Mouse (Mus musculus): Measurements from ENCODE around the gene Parpbp. TPM values are rescaled to one million over a fixed set of nuclear protein-coding genes. Genes with fewer than 3 reads are reported as not detected.

The Parpbp gene
- polyA plus RNA-seq, 1 experiment from 2014 or later: 15.4 TPM

GRCm38 (mm10) chr10:88119721-88120120 lies 27.0 kb downstream of the Parpbp start:
- H3K36me3 ChIP-seq (ENCODE audit: control insufficient read depth, insufficient read depth, low read length): peaks cover 4% of the 10 kb centered on the region
- no peaks in the 10 kb centered on the region for H3K27me3 ChIP-seq (ENCODE audit: control insufficient read depth, insufficient read depth, low read depth, low read length)
- ATAC-seq (ENCODE audit: low read depth): no peak
- H3K9me3 ChIP-seq (ENCODE audit: control insufficient read depth, low read length): no peaks in the 10 kb centered on the region
- no peaks in the 10 kb centered on the region for H3K4me1 ChIP-seq (replicated peaks; ENCODE audit: control insufficient read depth, insufficient read depth, low read length)
- H3K4me2 ChIP-seq (ENCODE audit: low read depth, low read length): no peak overlapping the region
- H3K27ac ChIP-seq (ENCODE audit: low read length): no peak overlapping the region
- H3K9ac ChIP-seq (ENCODE audit: low read length): no peak overlapping the region
- H3K4me3 ChIP-seq (ENCODE audit: low read length): no peak overlapping the region

DNA sequence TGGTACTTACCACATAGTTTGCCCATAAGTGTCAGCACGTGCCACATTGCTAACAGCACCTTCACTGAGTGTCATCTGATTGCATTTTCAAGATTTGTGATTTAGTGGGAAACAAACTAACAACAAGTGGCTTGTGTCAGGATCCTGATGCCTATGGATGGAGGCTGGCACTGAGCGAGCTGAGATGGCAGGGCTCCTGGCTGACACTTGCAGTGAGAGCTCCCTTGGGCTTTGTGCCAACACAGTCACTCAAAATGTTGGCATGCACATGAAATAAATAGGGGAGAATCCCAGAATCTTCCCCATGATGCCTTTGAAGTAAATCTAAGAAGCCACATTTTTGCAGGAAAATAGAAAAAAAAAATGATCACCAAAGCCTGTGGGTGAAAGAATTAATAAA lies 33.5 kb downstream of the Parpbp start:
- no peak overlapping the region for H3K9ac ChIP-seq (ENCODE audit: low read length)
- ATAC-seq (ENCODE audit: low read depth): no peak
- no peaks in the 10 kb centered on the region for H3K9me3 ChIP-seq (ENCODE audit: control insufficient read depth, low read length)
- H3K4me1 ChIP-seq (replicated peaks; ENCODE audit: control insufficient read depth, insufficient read depth, low read length): no peaks in the 10 kb centered on the region
- no peak overlapping the region for H3K4me3 ChIP-seq (ENCODE audit: low read length)
- WGBS: 62% methylated on average over 2 of the region's 2 CpGs
- H3K36me3 ChIP-seq (ENCODE audit: control insufficient read depth, insufficient read depth, low read length): no peaks in the 10 kb centered on the region; the same call in 1 of the 2 replicates
- H3K27me3 ChIP-seq (ENCODE audit: control insufficient read depth, insufficient read depth, low read depth, low read length): no peaks in the 10 kb centered on the region
- H3K4me2 ChIP-seq (ENCODE audit: low read depth, low read length): no peak overlapping the region
- no peak overlapping the region for H3K27ac ChIP-seq (ENCODE audit: low read length)

DNA sequence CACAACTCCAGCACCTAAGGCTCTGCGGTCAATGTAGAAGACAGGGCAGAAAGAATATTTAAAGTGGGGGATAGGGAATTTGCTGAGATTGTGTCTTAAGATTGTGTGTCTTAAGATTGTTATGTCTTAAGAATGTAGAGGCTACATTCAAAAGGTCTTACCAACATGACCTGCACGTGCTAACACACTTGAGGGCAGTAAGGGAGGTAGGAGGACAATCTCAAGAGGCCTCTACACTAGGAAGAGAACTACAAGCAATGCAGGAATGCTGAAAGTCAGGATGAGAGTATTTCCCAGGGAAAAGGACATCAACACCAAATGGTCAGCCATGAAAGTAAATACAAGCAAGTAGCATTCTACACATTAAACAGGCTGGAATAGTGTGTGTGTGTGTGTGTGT lies 40.6 kb downstream of the Parpbp start:
- no peak overlapping the region for H3K4me3 ChIP-seq (ENCODE audit: low read length)
- H3K9me3 ChIP-seq (ENCODE audit: control insufficient read depth, low read length): no peaks in the 10 kb centered on the region
- H3K27me3 ChIP-seq (ENCODE audit: control insufficient read depth, insufficient read depth, low read depth, low read length): no peaks in the 10 kb centered on the region
- 72% methylated on average over 2 of the region's 2 CpGs for WGBS
- H3K4me1 ChIP-seq (replicated peaks; ENCODE audit: control insufficient read depth, insufficient read depth, low read length): no peaks in the 10 kb centered on the region
- H3K9ac ChIP-seq (ENCODE audit: low read length): no peak overlapping the region
- no peaks in the 10 kb centered on the region; the same call in 1 of the 2 replicates for H3K36me3 ChIP-seq (ENCODE audit: control insufficient read depth, insufficient read depth, low read length)
- H3K4me2 ChIP-seq (ENCODE audit: low read depth, low read length): no peak overlapping the region
- no peak overlapping the region for H3K27ac ChIP-seq (ENCODE audit: low read length)
- no peak for ATAC-seq (ENCODE audit: low read depth)

DNA sequence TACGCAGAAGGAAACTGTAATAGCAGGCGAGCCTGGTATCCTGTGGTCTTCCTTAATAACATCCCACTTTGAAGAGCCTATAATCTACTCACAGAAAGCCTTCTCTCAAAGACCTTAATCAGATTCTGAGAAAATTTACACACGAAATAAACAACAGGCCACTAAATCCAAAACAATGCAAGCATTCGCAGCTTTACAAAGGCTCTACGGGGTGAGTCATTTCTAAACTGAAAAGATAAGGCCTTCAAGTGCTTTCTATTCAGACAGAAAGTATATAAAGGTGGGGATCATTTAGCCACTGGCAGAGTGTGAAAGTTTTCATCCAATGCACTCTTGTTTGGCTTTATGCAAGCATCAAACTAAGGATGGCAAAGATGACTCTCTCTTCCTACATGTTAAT lies 56.0 kb downstream of the Parpbp start, which contains the start of gene Pmch:
Gene Pmch, plus strand, starts transcription at position 301 of the 400 bp plus-strand sequence.
- H3K27me3 ChIP-seq (ENCODE audit: control insufficient read depth, insufficient read depth, low read depth, low read length): no peaks in the 10 kb centered on the region
- 74% methylated on average over 5 of the region's 5 CpGs for WGBS

GRCm38 (mm10) chr10:88067377-88067776 lies 79.4 kb downstream of the Parpbp start:
- Histone ChIP-seq H3K9me3 (ENCODE audit: control insufficient read depth, low read length) (no peaks in the 10 kb centered on the region), H3K4me1 (replicated peaks; ENCODE audit: control insufficient read depth, insufficient read depth, low read length) (no peaks in the 10 kb centered on the region), H3K4me2 (ENCODE audit: low read depth, low read length) (no peak overlapping the region), H3K27ac (ENCODE audit: low read length) (no peak overlapping the region), H3K36me3 (ENCODE audit: control insufficient read depth, insufficient read depth, low read length) (no peaks in the 10 kb centered on the region), H3K9ac (ENCODE audit: low read length) (no peak overlapping the region), H3K27me3 (ENCODE audit: control insufficient read depth, insufficient read depth, low read depth, low read length) (no peaks in the 10 kb centered on the region), H3K4me3 (ENCODE audit: low read length) (no peak overlapping the region)
- 69% methylated on average over 3 of the region's 3 CpGs for WGBS
- ATAC-seq (ENCODE audit: low read depth): no peak

More for the DNA sequence above, 56.0 kb downstream of the Parpbp start, which contains the start of gene Pmch:
- Histone ChIP-seq H3K9ac (ENCODE audit: low read length) (no peak within 1 kb of the TSS), H3K4me2 (ENCODE audit: low read depth, low read length) (no peak within 1 kb of the TSS), H3K27ac (ENCODE audit: low read length) (no peak within 1 kb of the TSS), H3K36me3 (ENCODE audit: control insufficient read depth, insufficient read depth, low read length) (peaks cover 3% of the 10 kb centered on the region; the same call in 1 of the 2 replicates), H3K9me3 (ENCODE audit: control insufficient read depth, low read length) (no peaks in the 10 kb centered on the region), H3K4me3 (ENCODE audit: low read length) (no peak within 1 kb of the TSS), H3K4me1 (replicated peaks; ENCODE audit: control insufficient read depth, insufficient read depth, low read length) (no peaks in the 10 kb centered on the region)
- no peak for ATAC-seq (ENCODE audit: low read depth)

GRCm38 (mm10) chr10:88064872-88065271 lies 81.9 kb downstream of the Parpbp start:
- Histone ChIP-seq H3K4me2 (ENCODE audit: low read depth, low read length) (no peak overlapping the region), H3K4me3 (ENCODE audit: low read length) (no peak overlapping the region), H3K36me3 (ENCODE audit: control insufficient read depth, insufficient read depth, low read length) (no peaks in the 10 kb centered on the region), H3K27me3 (ENCODE audit: control insufficient read depth, insufficient read depth, low read depth, low read length) (no peaks in the 10 kb centered on the region), H3K9me3 (ENCODE audit: control insufficient read depth, low read length) (no peaks in the 10 kb centered on the region), H3K4me1 (replicated peaks; ENCODE audit: control insufficient read depth, insufficient read depth, low read length) (no peaks in the 10 kb centered on the region), H3K27ac (ENCODE audit: low read length) (no peak overlapping the region), H3K9ac (ENCODE audit: low read length) (no peak overlapping the region)
- no peak for ATAC-seq (ENCODE audit: low read depth)
- 51% methylated on average over 2 of the region's 2 CpGs for WGBS

DNA sequence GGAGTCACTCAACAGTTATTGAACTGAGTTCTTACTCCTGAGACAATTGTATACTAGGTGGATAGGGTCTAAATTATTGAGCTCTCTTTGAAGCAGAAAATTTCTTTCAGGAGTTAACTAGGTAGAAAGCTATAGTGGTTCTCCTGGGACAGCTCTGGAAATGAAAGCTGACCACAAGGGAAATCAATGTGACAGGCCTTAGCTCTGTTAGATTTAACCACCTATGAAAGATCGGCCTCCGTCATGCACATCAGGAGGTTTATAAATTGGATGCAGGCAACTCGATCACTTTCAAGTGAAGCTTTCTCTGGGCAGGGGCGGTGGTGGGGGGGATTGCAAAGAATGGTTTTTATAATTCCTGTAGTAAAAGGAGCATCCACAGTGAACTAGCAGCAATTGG lies 83.3 kb downstream of the Parpbp start:
- H3K4me2 ChIP-seq (ENCODE audit: low read depth, low read length): no peak overlapping the region
- H3K36me3 ChIP-seq (ENCODE audit: control insufficient read depth, insufficient read depth, low read length): no peaks in the 10 kb centered on the region
- 78% methylated on average over 4 of the region's 4 CpGs for WGBS
- no peaks in the 10 kb centered on the region for H3K27me3 ChIP-seq (ENCODE audit: control insufficient read depth, insufficient read depth, low read depth, low read length)
- ATAC-seq (ENCODE audit: low read depth): no peak
- no peak overlapping the region for H3K4me3 ChIP-seq (ENCODE audit: low read length)
- H3K27ac ChIP-seq (ENCODE audit: low read length): no peak overlapping the region
- H3K4me1 ChIP-seq (replicated peaks; ENCODE audit: control insufficient read depth, insufficient read depth, low read length): no peaks in the 10 kb centered on the region
- H3K9ac ChIP-seq (ENCODE audit: low read length): no peak overlapping the region
- no peaks in the 10 kb centered on the region for H3K9me3 ChIP-seq (ENCODE audit: control insufficient read depth, low read length)

GRCm38 (mm10) chr10:88056950-88057649 lies 89.6 kb downstream of the Parpbp start:
- no peaks in the 10 kb centered on the region for H3K27me3 ChIP-seq (ENCODE audit: control insufficient read depth, insufficient read depth, low read depth, low read length)
- 35% methylated on average over 14 of the region's 14 CpGs for WGBS
- no peaks in the 10 kb centered on the region; the same call in none of the 2 replicates for H3K4me1 ChIP-seq (replicated peaks; ENCODE audit: control insufficient read depth, insufficient read depth, low read length)
- H3K27ac ChIP-seq (ENCODE audit: low read length): peak overlapping the region; percentile 40; the same call in 1 of the 2 replicates
- H3K4me3 ChIP-seq (ENCODE audit: low read length): no peak overlapping the region
- no peaks in the 10 kb centered on the region for H3K9me3 ChIP-seq (ENCODE audit: control insufficient read depth, low read length)
- H3K36me3 ChIP-seq (ENCODE audit: control insufficient read depth, insufficient read depth, low read length): no peaks in the 10 kb centered on the region
- no peak overlapping the region for H3K4me2 ChIP-seq (ENCODE audit: low read depth, low read length)
- no peak overlapping the region for H3K9ac ChIP-seq (ENCODE audit: low read length)
- ATAC-seq (ENCODE audit: low read depth): peak; percentile 93

DNA sequence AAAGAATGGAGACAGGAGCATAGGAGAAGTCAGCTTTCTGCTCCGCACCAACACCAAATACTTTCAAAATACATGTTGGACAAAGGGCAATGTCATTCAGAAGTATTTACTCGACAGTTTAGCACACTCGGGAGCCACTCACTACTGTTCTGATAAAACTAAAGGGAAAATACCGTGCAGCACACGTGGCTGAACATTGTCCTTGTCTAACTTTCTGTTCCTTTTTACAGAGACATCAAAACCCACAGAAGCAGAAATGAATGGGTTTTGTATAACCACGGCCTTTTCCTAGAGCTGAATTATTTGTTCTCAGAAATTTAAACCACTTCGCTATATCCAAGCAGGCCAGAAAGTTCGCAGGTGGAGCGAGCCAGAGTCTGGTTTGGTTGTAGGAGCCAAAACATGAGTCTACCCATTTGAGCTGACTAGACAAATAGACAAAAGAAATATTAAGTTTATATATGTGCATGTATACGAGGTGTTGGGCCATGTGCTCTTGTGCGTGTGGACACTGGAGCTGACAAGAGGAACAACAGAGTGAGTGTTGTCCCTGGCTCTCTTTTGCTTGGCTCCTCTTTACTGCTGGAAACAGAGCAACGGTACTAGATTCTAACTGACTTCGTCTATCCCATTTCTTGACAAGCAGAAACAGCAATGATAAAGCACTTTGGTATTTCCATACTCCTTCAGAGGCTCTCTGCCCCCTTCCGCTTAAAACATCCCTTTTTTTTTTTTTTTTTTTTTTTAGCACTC lies 92.3 kb downstream of the Parpbp start:
- Histone ChIP-seq H3K4me2 (ENCODE audit: low read depth, low read length) (no peak overlapping the region), H3K9ac (ENCODE audit: low read length) (no peak overlapping the region), H3K4me1 (replicated peaks; ENCODE audit: control insufficient read depth, insufficient read depth, low read length) (no peaks in the 10 kb centered on the region; the same call in none of the 2 replicates), H3K4me3 (ENCODE audit: low read length) (no peak overlapping the region), H3K36me3 (ENCODE audit: control insufficient read depth, insufficient read depth, low read length) (no peaks in the 10 kb centered on the region), H3K27ac (ENCODE audit: low read length) (peak overlapping the region; percentile 55), H3K9me3 (ENCODE audit: control insufficient read depth, low read length) (no peaks in the 10 kb centered on the region), H3K27me3 (ENCODE audit: control insufficient read depth, insufficient read depth, low read depth, low read length) (no peaks in the 10 kb centered on the region)
- peak; percentile 42 for ATAC-seq (ENCODE audit: low read depth)
- 47% methylated on average over 14 of the region's 14 CpGs for WGBS
